Mouse (Mus musculus): ENCODE results near the gene Tshz3. TPM values are rescaled to one million over a fixed set of nuclear protein-coding genes. Genes with fewer than 3 reads are reported as not detected.

Gene Tshz3
- polyA plus RNA-seq, 1 experiment, result 0.60 TPM

GRCm38 (mm10) chr7:36711766-36712165, 13.8 kb downstream of the Tshz3 start:
- WGBS, result 72% methylated on average over 2 of the region's 2 CpGs
- H3K4me3 ChIP-seq (replicated peaks; ENCODE audit: control insufficient read depth, low read depth, low read length), result no peak overlapping the region

DNA sequence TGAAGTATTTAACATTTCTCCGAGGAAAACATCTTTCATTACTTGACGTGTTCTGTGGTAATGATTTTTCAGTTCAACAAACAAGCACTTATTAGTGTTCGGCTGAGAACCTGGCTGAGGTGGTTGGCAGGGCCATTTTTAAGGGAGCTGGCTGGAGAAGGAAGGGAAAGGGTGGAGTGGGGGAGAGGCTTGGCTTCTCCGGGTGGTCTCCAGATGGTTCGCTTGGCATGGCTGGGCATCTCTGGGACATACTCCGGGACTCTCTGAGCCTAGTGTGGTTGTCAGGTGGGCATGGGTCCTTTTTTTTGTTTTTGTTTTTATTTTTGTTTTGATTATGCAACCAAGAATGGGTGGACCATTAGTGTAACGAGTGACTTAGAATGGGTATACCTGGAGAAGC, 16.4 kb downstream of the Tshz3 start:
- 80% methylated on average over 7 of the region's 7 CpGs for WGBS
- TF ChIP-seq POLR2A (IDR thresholded peaks at IDR 0.05; ENCODE audit: borderline replicate concordance, control insufficient read depth, low read depth, low read length), result no peak
- TF ChIP-seq CTCF (IDR thresholded peaks at IDR 0.05; ENCODE audit: control insufficient read depth, insufficient read depth, low read length), result no peak
- Histone ChIP-seq H3K4me3 (replicated peaks; ENCODE audit: control insufficient read depth, low read depth, low read length) (no peak overlapping the region), H3K27ac (ENCODE audit: control insufficient read depth, insufficient read depth, low read depth, low read length, poor library complexity) (no peak overlapping the region), H3K4me1 (ENCODE audit: control insufficient read depth, insufficient read depth, low read length) (no peaks in the 10 kb centered on the region)

More at GRCm38 (mm10) chr7:36711766-36712165, 13.8 kb downstream of the Tshz3 start:
- Histone ChIP-seq H3K27ac (ENCODE audit: control insufficient read depth, insufficient read depth, low read depth, low read length, poor library complexity) (no peak overlapping the region), H3K4me1 (ENCODE audit: control insufficient read depth, insufficient read depth, low read length) (no peaks in the 10 kb centered on the region)
- TF ChIP-seq POLR2A (IDR thresholded peaks at IDR 0.05; ENCODE audit: borderline replicate concordance, control insufficient read depth, low read depth, low read length), result no peak
- TF ChIP-seq CTCF (IDR thresholded peaks at IDR 0.05; ENCODE audit: control insufficient read depth, insufficient read depth, low read length), result no peak

GRCm38 (mm10) chr7:36717192-36717591, 19.3 kb downstream of the Tshz3 start:
- Histone ChIP-seq H3K4me3 (replicated peaks; ENCODE audit: control insufficient read depth, low read depth, low read length) (no peak overlapping the region), H3K4me1 (ENCODE audit: control insufficient read depth, insufficient read depth, low read length) (no peaks in the 10 kb centered on the region), H3K27ac (ENCODE audit: control insufficient read depth, insufficient read depth, low read depth, low read length, poor library complexity) (no peak overlapping the region)
- no peak for TF ChIP-seq POLR2A (IDR thresholded peaks at IDR 0.05; ENCODE audit: borderline replicate concordance, control insufficient read depth, low read depth, low read length)
- no peak for TF ChIP-seq CTCF (IDR thresholded peaks at IDR 0.05; ENCODE audit: control insufficient read depth, insufficient read depth, low read length)
- WGBS, result 71% methylated on average over 6 of the region's 6 CpGs

DNA sequence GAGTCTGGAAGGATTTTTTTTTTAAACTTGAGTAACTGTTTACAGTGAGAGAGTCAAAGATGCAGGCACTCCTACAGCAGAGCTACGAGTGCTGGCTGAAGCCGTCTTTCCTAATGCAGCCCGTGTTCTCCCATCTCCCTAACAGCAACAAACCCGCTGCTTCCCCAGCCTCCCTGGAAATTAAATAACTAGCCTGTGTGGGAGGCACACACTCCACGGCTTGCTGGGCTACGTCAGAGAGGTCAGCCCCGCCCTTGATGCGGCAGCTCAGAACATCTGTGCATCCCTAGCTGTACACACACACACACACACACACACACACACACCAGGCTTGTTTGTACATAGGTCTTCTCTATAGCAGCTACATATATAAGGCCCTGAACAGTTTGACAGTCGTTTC, 22.9 kb downstream of the Tshz3 start:
- TF ChIP-seq CTCF (IDR thresholded peaks at IDR 0.05; ENCODE audit: control insufficient read depth, insufficient read depth, low read length) (no peak), POLR2A (IDR thresholded peaks at IDR 0.05; ENCODE audit: borderline replicate concordance, control insufficient read depth, low read depth, low read length) (no peak)

DNA sequence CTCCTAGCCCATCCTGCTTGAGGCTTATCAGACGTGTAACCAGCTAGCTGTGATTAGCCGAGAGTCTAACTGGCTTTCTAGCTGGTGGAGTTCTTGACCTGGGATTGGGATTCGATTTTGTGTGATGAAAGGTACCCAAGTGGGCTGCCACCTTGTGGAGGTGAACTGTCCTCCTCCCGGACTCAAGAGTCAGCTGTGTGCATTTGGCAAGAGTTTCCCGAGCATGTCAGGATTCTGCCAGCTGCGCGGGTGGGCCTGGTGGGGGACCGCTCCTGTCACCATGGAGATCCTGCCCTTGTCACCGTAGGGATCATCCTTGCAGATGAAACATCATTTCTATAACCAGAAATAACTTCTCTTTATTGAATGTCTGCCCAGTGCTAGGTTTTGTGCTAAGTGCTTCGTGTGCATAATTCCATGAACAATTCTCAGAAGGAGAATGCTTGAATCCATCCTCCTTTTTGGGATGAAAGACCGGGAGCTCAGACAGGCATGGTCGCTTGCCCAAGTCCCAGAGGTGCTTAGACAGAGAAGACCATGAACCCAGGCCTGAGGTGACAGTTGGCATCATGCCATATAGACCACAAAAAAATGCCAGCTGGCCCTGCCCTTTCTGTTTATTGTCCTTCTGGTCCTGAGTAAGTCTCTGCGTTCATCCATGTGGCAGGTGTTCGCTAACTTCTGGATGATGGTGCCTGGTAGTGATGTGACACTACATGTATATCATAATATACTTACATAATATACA, 38.6 kb downstream of the Tshz3 start:
- no peak for TF ChIP-seq CTCF (IDR thresholded peaks at IDR 0.05; ENCODE audit: control insufficient read depth, insufficient read depth, low read length)
- no peak for TF ChIP-seq POLR2A (IDR thresholded peaks at IDR 0.05; ENCODE audit: borderline replicate concordance, control insufficient read depth, low read depth, low read length)
- no peak overlapping the region for H3K27ac ChIP-seq (ENCODE audit: control insufficient read depth, insufficient read depth, low read depth, low read length, poor library complexity)
- 77% methylated on average over 14 of the region's 14 CpGs for WGBS
- H3K4me3 ChIP-seq (replicated peaks; ENCODE audit: control insufficient read depth, low read depth, low read length), result no peak overlapping the region
- H3K4me1 ChIP-seq (ENCODE audit: control insufficient read depth, insufficient read depth, low read length), result no peaks in the 10 kb centered on the region

More for the DNA sequence above, 22.9 kb downstream of the Tshz3 start:
- Histone ChIP-seq H3K4me3 (replicated peaks; ENCODE audit: control insufficient read depth, low read depth, low read length) (no peak overlapping the region), H3K4me1 (ENCODE audit: control insufficient read depth, insufficient read depth, low read length) (no peaks in the 10 kb centered on the region), H3K27ac (ENCODE audit: control insufficient read depth, insufficient read depth, low read depth, low read length, poor library complexity) (no peak overlapping the region)
- 78% methylated on average over 9 of the region's 9 CpGs for WGBS

DNA sequence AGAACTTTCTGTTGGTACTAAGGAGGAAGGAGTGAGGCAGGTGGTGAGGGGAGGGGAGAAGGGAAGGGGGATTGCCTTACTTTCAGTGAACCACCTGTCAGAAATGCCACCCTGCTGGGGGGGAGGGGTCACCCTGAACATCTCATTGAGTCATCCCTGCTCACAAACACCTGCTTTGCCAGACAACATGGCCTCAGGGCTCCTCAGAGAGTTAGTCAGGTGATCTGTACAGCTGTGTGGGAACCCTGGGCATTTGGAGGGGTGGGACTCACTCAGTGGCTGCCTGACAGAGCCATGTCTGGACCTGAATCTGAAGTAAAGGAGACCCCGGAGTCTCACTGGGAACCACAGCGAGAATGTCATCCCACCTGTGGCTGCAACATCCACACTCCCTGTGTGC, 53.6 kb downstream of the Tshz3 start:
- WGBS, result 84% methylated on average over 2 of the region's 2 CpGs
- Histone ChIP-seq H3K4me3 (replicated peaks; ENCODE audit: control insufficient read depth, low read depth, low read length) (no peak overlapping the region), H3K27ac (ENCODE audit: control insufficient read depth, insufficient read depth, low read depth, low read length, poor library complexity) (no peak overlapping the region), H3K4me1 (ENCODE audit: control insufficient read depth, insufficient read depth, low read length) (no peaks in the 10 kb centered on the region)
- TF ChIP-seq CTCF (IDR thresholded peaks at IDR 0.05; ENCODE audit: control insufficient read depth, insufficient read depth, low read length) (no peak), POLR2A (IDR thresholded peaks at IDR 0.05; ENCODE audit: borderline replicate concordance, control insufficient read depth, low read depth, low read length) (no peak)

- Histone ChIP-seq H3K4me1 (ENCODE audit: control insufficient read depth, insufficient read depth, low read length) (no peaks in the 10 kb centered on the region; the same call in none of the 2 replicates), H3K27ac (ENCODE audit: control insufficient read depth, insufficient read depth, low read depth, low read length, poor library complexity) (no peak overlapping the region), H3K4me3 (replicated peaks; ENCODE audit: control insufficient read depth, low read depth, low read length) (no peak overlapping the region)
- TF ChIP-seq POLR2A (IDR thresholded peaks at IDR 0.05; ENCODE audit: borderline replicate concordance, control insufficient read depth, low read depth, low read length) (no peak), CTCF (IDR thresholded peaks at IDR 0.05; ENCODE audit: control insufficient read depth, insufficient read depth, low read length) (no peak)
- 77% methylated on average over 8 of the region's 8 CpGs for WGBS
These were observed 69.7 kb downstream of the Tshz3 start for GRCm38 (mm10) chr7:36767501-36768092.

- 80% methylated on average over 7 of the region's 7 CpGs for WGBS
- Histone ChIP-seq H3K27ac (ENCODE audit: control insufficient read depth, insufficient read depth, low read depth, low read length, poor library complexity) (no peak overlapping the region), H3K4me1 (ENCODE audit: control insufficient read depth, insufficient read depth, low read length) (no peaks in the 10 kb centered on the region; the same call in 1 of the 2 replicates), H3K4me3 (replicated peaks; ENCODE audit: control insufficient read depth, low read depth, low read length) (no peak overlapping the region)
- TF ChIP-seq CTCF (IDR thresholded peaks at IDR 0.05; ENCODE audit: control insufficient read depth, insufficient read depth, low read length) (no peak), POLR2A (IDR thresholded peaks at IDR 0.05; ENCODE audit: borderline replicate concordance, control insufficient read depth, low read depth, low read length) (no peak)
These were observed 75.2 kb downstream of the Tshz3 start for GRCm38 (mm10) chr7:36773086-36773485.
